Mouse (Mus musculus) lung, embryonic 14.5 days (tissue): ENCODE results near the gene Ric3. TPM values are rescaled to one million over a fixed set of nuclear protein-coding genes. Genes with fewer than 3 reads are reported as not detected.

ENCODE experiments used
- ATAC-seq: fragments of 200-750 bp; cut with Nextera tagmentation; 2 replicates; pipeline ENCODE4 v1.8.0; 2017; ENCODE audit warnings: mild to moderate bottlenecking, moderate TSS enrichment, moderate library complexity; ENCODE audit not compliant: insufficient read depth
- DNase-seq: peaks from one replicate; pipeline ENCODE4 v3.0.0-alpha.2; 2015
- H3K27ac ChIP-seq: fragments of 300-500 bp; sonication (generic); 2 replicates; pipeline ENCODE4 v1.5.1; 2014; ENCODE audit warnings: low read depth, mild to moderate bottlenecking, moderate library complexity
- H3K27me3 ChIP-seq: fragments of 300-500 bp; sonication (generic); 2 replicates; pipeline ENCODE4 v1.6.1; 2014; ENCODE audit warnings: low read length, control low read depth; ENCODE audit not compliant: insufficient read depth
- H3K36me3 ChIP-seq: fragments of 300-500 bp; sonication (generic); 2 replicates; pipeline ENCODE4 v1.6.1; 2014; ENCODE audit warnings: control low read depth; ENCODE audit not compliant: insufficient read depth
- H3K4me1 ChIP-seq: fragments of 300-500 bp; sonication (generic); 2 replicates; pipeline ENCODE4 v1.6.1; 2014; ENCODE audit warnings: antibody characterized with exemption, control low read depth; ENCODE audit not compliant: insufficient read depth
- H3K4me2 ChIP-seq: fragments of 300-500 bp; sonication (generic); 2 replicates; pipeline ENCODE4 v1.6.1; 2014; ENCODE audit warnings: mild to moderate bottlenecking
- H3K4me3 ChIP-seq: fragments of 300-500 bp; sonication (generic); 2 replicates; pipeline ENCODE4 v1.5.1; 2014; ENCODE audit warnings: low read depth, low read length
- H3K9ac ChIP-seq: fragments of 300-500 bp; sonication (generic); 2 replicates; pipeline ENCODE4 v1.6.1; 2014
- H3K9me3 ChIP-seq: fragments of 300-500 bp; sonication (generic); 2 replicates; pipeline ENCODE4 v1.6.1; 2016; ENCODE audit warnings: low read depth, low read length, control low read depth
- CTCF ChIP-seq: IDR thresholded peaks from 2 replicates; pipeline ENCODE4 v1.5.1; 2016; ENCODE audit warnings: antibody characterized with exemption, low read depth
- WGBS: fragments of 180-500 bp; shearing (Covaris S2); extraction: QIAGEN DNeasy Blood & Tissue Kit; methylation state at CpG from one replicate; pipeline ENCODE4 v1.1.7; 2014; 5-methylcytosine and 5-hydroxymethylcytosine counted together
- polyA plus RNA-seq: library from polyadenylated mRNA; unstranded; fragments of >200 nt; fragmentation: Nextera tagmentation; extraction: Ambion mirVana; gene quantifications from 2 replicates; pipeline ENCODE4 v1.2.1, GENCODE M21; 2014

The Ric3 gene
- polyA plus RNA-seq, 1 experiment from 2014 or later = 1.1 TPM

- no peak overlapping the region for H3K4me2 ChIP-seq
- no peaks in the 10 kb centered on the region for H3K9me3 ChIP-seq
- whole genome bisulfite sequencing = 94% methylated on average over 2 of the region's 2 CpGs
- no peak overlapping the region for H3K4me3 ChIP-seq
- H3K27ac ChIP-seq = no peak overlapping the region
- H3K9ac ChIP-seq = no peak overlapping the region
- H3K36me3 ChIP-seq = no peaks in the 10 kb centered on the region
- ATAC-seq = no peak
- H3K4me1 ChIP-seq = no peaks in the 10 kb centered on the region
- H3K27me3 ChIP-seq = no peaks in the 10 kb centered on the region
- DNase-seq = no peak
- TF ChIP-seq CTCF = no peak
Observed at GRCm38 (mm10) chr7:109045876-109046275, 37.3 kb downstream of the Ric3 start.

- no peaks in the 10 kb centered on the region for H3K36me3 ChIP-seq
- H3K9me3 ChIP-seq = no peaks in the 10 kb centered on the region
- WGBS = 83% methylated on average over 5 of the region's 5 CpGs
- no peak overlapping the region for H3K27ac ChIP-seq
- H3K9ac ChIP-seq = no peak overlapping the region
- H3K4me2 ChIP-seq = no peak overlapping the region
- no peaks in the 10 kb centered on the region for H3K4me1 ChIP-seq
- H3K27me3 ChIP-seq = no peaks in the 10 kb centered on the region
- ATAC-seq = no peak
- TF ChIP-seq CTCF = no peak
- DNase-seq = no peak
- H3K4me3 ChIP-seq = no peak overlapping the region
Observed at GRCm38 (mm10) chr7:109039445-109039844, 43.7 kb downstream of the Ric3 start.

- Histone ChIP-seq H3K9me3 (no peaks in the 10 kb centered on the region), H3K9ac (no peak overlapping the region), H3K27ac (no peak overlapping the region), H3K36me3 (no peaks in the 10 kb centered on the region), H3K4me1 (no peaks in the 10 kb centered on the region), H3K4me2 (no peak overlapping the region), H3K27me3 (no peaks in the 10 kb centered on the region), H3K4me3 (no peak overlapping the region)
- DNase-seq (no peak), ATAC-seq (no peak)
- no peak for TF ChIP-seq CTCF
- WGBS = 18% methylated on average over 1 of the region's 1 CpGs
Observed at GRCm38 (mm10) chr7:109038987-109039386, 44.1 kb downstream of the Ric3 start.

- no peak overlapping the region for H3K9ac ChIP-seq
- ATAC-seq = no peak
- no peaks in the 10 kb centered on the region for H3K36me3 ChIP-seq
- H3K27ac ChIP-seq = no peak overlapping the region
- no peak for TF ChIP-seq CTCF
- no peak for DNase-seq
- no peaks in the 10 kb centered on the region for H3K4me1 ChIP-seq
- 74% methylated on average over 8 of the region's 8 CpGs for WGBS
- no peak overlapping the region for H3K4me2 ChIP-seq
- H3K27me3 ChIP-seq = no peaks in the 10 kb centered on the region
- H3K9me3 ChIP-seq = no peaks in the 10 kb centered on the region
- H3K4me3 ChIP-seq = no peak overlapping the region
Observed at GRCm38 (mm10) chr7:109038121-109038735, 44.9 kb downstream of the Ric3 start.

- ATAC-seq (no peak), DNase-seq (no peak)
- Histone ChIP-seq H3K4me3 (no peak overlapping the region), H3K9me3 (no peaks in the 10 kb centered on the region), H3K9ac (no peak overlapping the region), H3K36me3 (no peaks in the 10 kb centered on the region), H3K4me2 (no peak overlapping the region), H3K27me3 (no peaks in the 10 kb centered on the region), H3K27ac (no peak overlapping the region), H3K4me1 (no peaks in the 10 kb centered on the region)
- 63% methylated on average over 2 of the region's 2 CpGs for WGBS
- TF ChIP-seq CTCF = peak; percentile 32; the same call in 1 of the 2 replicates
Observed at GRCm38 (mm10) chr7:109032054-109032453, 51.1 kb downstream of the Ric3 start.

GRCm38 (mm10) chr7:109031331-109031730, 51.8 kb downstream of the Ric3 start:
- no peaks in the 10 kb centered on the region for H3K4me1 ChIP-seq
- no peak for ATAC-seq
- H3K9ac ChIP-seq = no peak overlapping the region
- H3K27ac ChIP-seq = no peak overlapping the region
- WGBS = 76% methylated on average over 3 of the region's 3 CpGs
- H3K27me3 ChIP-seq = no peaks in the 10 kb centered on the region
- no peak overlapping the region for H3K4me3 ChIP-seq
- H3K36me3 ChIP-seq = no peaks in the 10 kb centered on the region
- no peak for DNase-seq
- H3K9me3 ChIP-seq = no peaks in the 10 kb centered on the region
- no peak for TF ChIP-seq CTCF
- H3K4me2 ChIP-seq = no peak overlapping the region

GRCm38 (mm10) chr7:109029961-109030465, 53.1 kb downstream of the Ric3 start:
- DNase-seq (no peak), ATAC-seq (no peak)
- H3K4me3 ChIP-seq = no peak overlapping the region
- H3K9me3 ChIP-seq = no peaks in the 10 kb centered on the region
- H3K36me3 ChIP-seq = no peaks in the 10 kb centered on the region
- H3K4me1 ChIP-seq = no peaks in the 10 kb centered on the region
- H3K4me2 ChIP-seq = no peak overlapping the region
- no peaks in the 10 kb centered on the region for H3K27me3 ChIP-seq
- TF ChIP-seq CTCF = no peak
- WGBS = 83% methylated on average over 6 of the region's 6 CpGs
- no peak overlapping the region for H3K27ac ChIP-seq
- no peak overlapping the region for H3K9ac ChIP-seq
